Mouse (Mus musculus): ENCODE measurements around the gene Psmd14.

Psmd14 gene

GRCm38 (mm10) chr2:61764470-61765105, 53.1 kb downstream of the Psmd14 start:
- DNase-seq = no peak

- DNase-seq = no peak
Measured at GRCm38 (mm10) chr2:61765526-61765925, 54.0 kb downstream of the Psmd14 start.

- DNase-seq = no peak
Measured at GRCm38 (mm10) chr2:61780794-61781193, 69.3 kb downstream of the Psmd14 start.

- DNase-seq = no peak
Measured at GRCm38 (mm10) chr2:61794960-61795359, 83.5 kb downstream of the Psmd14 start.

GRCm38 (mm10) chr2:61798048-61798447, 86.6 kb downstream of the Psmd14 start:
- no peak for DNase-seq

GRCm38 (mm10) chr2:61802656-61803251, 91.3 kb downstream of the Psmd14 start, which contains the start of gene Tbr1:
Tbr1 (plus strand) TSS chr2:61802930.
- no peak for DNase-seq

GRCm38 (mm10) chr2:61803443-61804367, 92.2 kb downstream of the Psmd14 start:
- DNase-seq = no peak

- no peak for DNase-seq
Measured at GRCm38 (mm10) chr2:61804382-61804840, 92.9 kb downstream of the Psmd14 start.

- peak in 1 of 2 experiments; percentile 13 for DNase-seq
Measured at GRCm38 (mm10) chr2:61804841-61805540, 93.5 kb downstream of the Psmd14 start.

- peak; percentile 6 to 23 for DNase-seq
Measured at GRCm38 (mm10) chr2:61805541-61806345, 94.2 kb downstream of the Psmd14 start.

- no peak for DNase-seq
Measured at GRCm38 (mm10) chr2:61806346-61806825, 94.9 kb downstream of the Psmd14 start.

- DNase-seq = peak; percentile 12 to 34
Measured at GRCm38 (mm10) chr2:61807151-61807550, 95.7 kb downstream of the Psmd14 start.

- no peak for DNase-seq
Measured at GRCm38 (mm10) chr2:61807781-61808180, 96.3 kb downstream of the Psmd14 start.

- DNase-seq = no peak
Measured at GRCm38 (mm10) chr2:61808776-61809175, 97.3 kb downstream of the Psmd14 start.

GRCm38 (mm10) chr2:61809381-61809780, 97.9 kb downstream of the Psmd14 start:
- DNase-seq = no peak

GRCm38 (mm10) chr2:61810751-61811150, 99.3 kb downstream of the Psmd14 start:
- no peak for DNase-seq

GRCm38 (mm10) chr2:61811163-61811506, 99.6 kb downstream of the Psmd14 start:
- DNase-seq = no peak

GRCm38 (mm10) chr2:61811507-61812421, 100.3 kb downstream of the Psmd14 start:
- DNase-seq = peak; percentile 13 to 35

- no peak for DNase-seq
Measured at GRCm38 (mm10) chr2:61812536-61812935, 101.0 kb downstream of the Psmd14 start.

- no peak for DNase-seq
Measured at GRCm38 (mm10) chr2:61813106-61813505, 101.6 kb downstream of the Psmd14 start.

- DNase-seq = no peak
Measured at GRCm38 (mm10) chr2:61813521-61813920, 102.0 kb downstream of the Psmd14 start.

Measured in spleen, adult 18-20 months (tissue).